Mouse (Mus musculus): ENCODE data around the gene Trp53tg5. TPM values are rescaled to one million over a fixed set of nuclear protein-coding genes. Genes with fewer than 3 reads are reported as not detected.

Trp53tg5 gene
- polyA plus RNA-seq, 1 experiment: not detected

- no peaks in the 10 kb centered on the region for H3K79me2 ChIP-seq (ENCODE audit: control insufficient read depth, insufficient read depth)
- H3ac ChIP-seq (ENCODE audit: control insufficient read depth, insufficient read length): no peak overlapping the region
- TF ChIP-seq USF1 (IDR thresholded peaks at IDR 0.05; ENCODE audit: low read depth) (no peak), CEBPB (IDR thresholded peaks at IDR 0.05; ENCODE audit: insufficient read depth, poor library complexity, severe bottlenecking) (peak; percentile 97), SRF (IDR thresholded peaks at IDR 0.05; ENCODE audit: control insufficient read depth, insufficient read length, low read depth) (no peak), POLR2A (IDR thresholded peaks at IDR 0.05; ENCODE audit: insufficient read length, low read depth) (no peak)
- no peak overlapping the region for H3K4me3 ChIP-seq
- H3K27me3 ChIP-seq (ENCODE audit: control insufficient read depth, insufficient read depth, insufficient read length): no peaks in the 10 kb centered on the region
- H3K36me3 ChIP-seq (ENCODE audit: control insufficient read depth, insufficient read depth): no peaks in the 10 kb centered on the region
- H3K4me2 ChIP-seq (ENCODE audit: low read depth): peak overlapping the region; percentile 45
Observed at GRCm38 (mm10) chr2:164454846-164455245, 18.7 kb downstream of the Trp53tg5 start.

DNA sequence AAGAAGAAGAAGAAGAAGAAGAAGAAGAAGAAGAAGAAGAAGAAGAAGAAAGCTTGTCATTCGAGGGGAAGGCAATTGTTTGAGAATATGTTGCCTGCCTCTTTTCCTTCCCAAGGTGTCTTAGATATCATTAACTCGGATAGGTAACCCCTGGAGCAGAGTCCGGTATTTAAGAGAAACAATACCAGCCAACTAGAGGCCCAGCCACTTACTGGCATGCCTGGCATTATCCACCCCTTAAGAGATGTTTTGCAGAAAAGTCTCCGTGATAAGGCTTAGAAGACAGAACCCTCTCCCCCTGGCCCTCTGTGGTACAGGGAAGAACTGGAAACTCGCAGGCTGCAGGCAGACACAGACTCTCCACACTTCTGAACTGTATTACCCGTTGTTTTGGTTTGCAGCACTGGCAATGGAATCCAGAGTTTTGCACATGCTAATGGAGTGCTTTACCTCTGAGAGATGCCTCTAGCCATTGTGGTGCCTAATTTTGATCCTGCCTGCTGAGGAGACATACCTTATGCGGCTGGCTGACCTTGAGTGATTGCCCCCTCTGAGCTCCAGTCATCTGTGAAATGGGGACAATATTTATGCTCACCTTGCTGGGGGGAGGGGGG, 19.5 kb downstream of the Trp53tg5 start:
- Histone ChIP-seq H3K79me2 (ENCODE audit: control insufficient read depth, insufficient read depth) (no peaks in the 10 kb centered on the region), H3K4me2 (ENCODE audit: low read depth) (no peak overlapping the region), H3K27me3 (ENCODE audit: control insufficient read depth, insufficient read depth, insufficient read length) (no peaks in the 10 kb centered on the region), H3ac (ENCODE audit: control insufficient read depth, insufficient read length) (no peak overlapping the region), H3K4me3 (no peak overlapping the region), H3K36me3 (ENCODE audit: control insufficient read depth, insufficient read depth) (no peaks in the 10 kb centered on the region)
- TF ChIP-seq REST (IDR thresholded peaks at IDR 0.05; ENCODE audit: insufficient read depth, insufficient read length) (no peak), MYOG (IDR thresholded peaks at IDR 0.05; ENCODE audit: control insufficient read depth in 1 of 3, insufficient read depth in 1 of 3, insufficient read length in 2 of 3, low read depth in 2 of 3) (no peak), POLR2A (IDR thresholded peaks at IDR 0.05; ENCODE audit: insufficient read length, low read depth) (no peak), CEBPB (IDR thresholded peaks at IDR 0.05; ENCODE audit: insufficient read depth, poor library complexity, severe bottlenecking) (no peak), E2F4 (IDR thresholded peaks at IDR 0.05; ENCODE audit: insufficient read depth) (no peak), MYOD1 (IDR thresholded peaks at IDR 0.05; ENCODE audit: control insufficient read depth in 1 of 3, insufficient read length in 2 of 3, low read depth in 2 of 3) (no peak), USF1 (IDR thresholded peaks at IDR 0.05; ENCODE audit: low read depth) (no peak), MAX (IDR thresholded peaks at IDR 0.05; ENCODE audit: low read depth) (no peak), SRF (IDR thresholded peaks at IDR 0.05; ENCODE audit: control insufficient read depth, insufficient read length, low read depth) (no peak), TCF12 (IDR thresholded peaks at IDR 0.05; ENCODE audit: insufficient read depth, poor library complexity, severe bottlenecking) (no peak)

GRCm38 (mm10) chr2:164453047-164453757, 20.3 kb downstream of the Trp53tg5 start:
- H3K27me3 ChIP-seq (ENCODE audit: control insufficient read depth, insufficient read depth, insufficient read length): no peaks in the 10 kb centered on the region
- H3K4me3 ChIP-seq: no peak overlapping the region
- no peaks in the 10 kb centered on the region for H3K36me3 ChIP-seq (ENCODE audit: control insufficient read depth, insufficient read depth)
- no peaks in the 10 kb centered on the region for H3K79me2 ChIP-seq (ENCODE audit: control insufficient read depth, insufficient read depth)
- no peak overlapping the region for H3K4me2 ChIP-seq (ENCODE audit: low read depth)
- no peak overlapping the region for H3ac ChIP-seq (ENCODE audit: control insufficient read depth, insufficient read length)
- TF ChIP-seq POLR2AphosphoS2 (IDR thresholded peaks at IDR 0.05; ENCODE audit: insufficient read length, low read depth) (no peak), USF1 (IDR thresholded peaks at IDR 0.05; ENCODE audit: low read depth) (no peak), POLR2A (IDR thresholded peaks at IDR 0.05; ENCODE audit: insufficient read length, low read depth) (no peak), TCF12 (IDR thresholded peaks at IDR 0.05; ENCODE audit: insufficient read depth, poor library complexity, severe bottlenecking) (no peak), SRF (IDR thresholded peaks at IDR 0.05; ENCODE audit: control insufficient read depth, insufficient read length, low read depth) (no peak), MAX (IDR thresholded peaks at IDR 0.05; ENCODE audit: low read depth) (no peak), MYOG (IDR thresholded peaks at IDR 0.05; ENCODE audit: control insufficient read depth in 1 of 3, insufficient read depth in 1 of 3, insufficient read length in 2 of 3, low read depth in 2 of 3) (no peak), MYOD1 (IDR thresholded peaks at IDR 0.05; ENCODE audit: control insufficient read depth in 1 of 3, insufficient read length in 2 of 3, low read depth in 2 of 3) (no peak), TCF3 (IDR thresholded peaks at IDR 0.05; ENCODE audit: insufficient read length, low read depth) (no peak), CEBPB (IDR thresholded peaks at IDR 0.05; ENCODE audit: insufficient read depth, poor library complexity, severe bottlenecking) (no peak), E2F4 (IDR thresholded peaks at IDR 0.05; ENCODE audit: insufficient read depth) (no peak), REST (IDR thresholded peaks at IDR 0.05; ENCODE audit: insufficient read depth, insufficient read length) (no peak)

DNA sequence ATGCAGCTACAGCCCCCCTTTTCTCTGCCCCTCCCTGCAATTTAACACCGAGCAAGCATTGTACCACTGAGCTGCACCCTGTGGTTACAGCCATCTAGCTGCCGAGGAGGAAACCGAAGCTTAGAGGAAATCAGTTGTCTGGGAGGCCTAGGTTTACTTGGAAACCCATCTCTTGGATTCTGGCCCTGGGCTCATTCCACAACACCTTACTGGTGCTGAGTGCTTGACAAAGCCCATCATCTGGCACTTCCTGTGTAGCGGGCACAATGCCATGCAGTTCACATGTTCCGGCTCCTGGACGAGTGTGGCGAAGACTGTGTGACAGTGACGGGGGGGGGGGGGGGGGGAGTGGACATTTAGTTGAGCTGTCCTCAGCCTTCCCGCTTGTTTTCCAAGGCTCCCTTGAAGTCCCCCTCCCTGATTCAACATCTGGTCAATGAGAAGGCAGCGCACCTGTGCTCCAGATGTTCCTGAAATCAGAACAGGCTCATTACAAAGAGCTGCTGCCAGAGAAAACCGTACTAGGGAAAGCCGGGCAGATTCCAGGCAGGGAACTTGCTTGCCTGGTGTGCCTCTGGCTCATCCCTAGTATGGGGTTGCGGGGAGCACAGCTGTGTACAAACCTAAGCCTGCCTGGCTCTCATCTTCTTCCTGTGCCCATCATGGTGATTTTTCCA, 21.4 kb downstream of the Trp53tg5 start:
- Histone ChIP-seq H3K36me3 (ENCODE audit: control insufficient read depth, insufficient read depth) (no peaks in the 10 kb centered on the region), H3K4me3 (no peak overlapping the region), H3ac (ENCODE audit: control insufficient read depth, insufficient read length) (no peak overlapping the region), H3K79me2 (ENCODE audit: control insufficient read depth, insufficient read depth) (no peaks in the 10 kb centered on the region), H3K4me2 (ENCODE audit: low read depth) (peak overlapping the region; percentile 42), H3K27me3 (ENCODE audit: control insufficient read depth, insufficient read depth, insufficient read length) (no peaks in the 10 kb centered on the region)
- TF ChIP-seq TCF3 (IDR thresholded peaks at IDR 0.05; ENCODE audit: insufficient read length, low read depth) (no peak), CEBPB (IDR thresholded peaks at IDR 0.05; ENCODE audit: insufficient read depth, poor library complexity, severe bottlenecking) (no peak), USF1 (IDR thresholded peaks at IDR 0.05; ENCODE audit: low read depth) (no peak), MYOD1 (IDR thresholded peaks at IDR 0.05; ENCODE audit: control insufficient read depth in 1 of 3, insufficient read length in 2 of 3, low read depth in 2 of 3) (peak in 1 of 3 experiments; percentile 61)

All from myocyte (in vitro differentiated cells).